Mouse (Mus musculus): ENCODE data around the gene Usp48. TPM values are rescaled to one million over a fixed set of nuclear protein-coding genes. Genes with fewer than 3 reads are reported as not detected.
A peak's percentile ranks its signal among the peaks of the same experiment; 100 is the strongest.

Usp48 gene
- total and polyA plus RNA-seq, 3 experiments = 27.1 to 99.6 TPM; not detected in 1

DNA sequence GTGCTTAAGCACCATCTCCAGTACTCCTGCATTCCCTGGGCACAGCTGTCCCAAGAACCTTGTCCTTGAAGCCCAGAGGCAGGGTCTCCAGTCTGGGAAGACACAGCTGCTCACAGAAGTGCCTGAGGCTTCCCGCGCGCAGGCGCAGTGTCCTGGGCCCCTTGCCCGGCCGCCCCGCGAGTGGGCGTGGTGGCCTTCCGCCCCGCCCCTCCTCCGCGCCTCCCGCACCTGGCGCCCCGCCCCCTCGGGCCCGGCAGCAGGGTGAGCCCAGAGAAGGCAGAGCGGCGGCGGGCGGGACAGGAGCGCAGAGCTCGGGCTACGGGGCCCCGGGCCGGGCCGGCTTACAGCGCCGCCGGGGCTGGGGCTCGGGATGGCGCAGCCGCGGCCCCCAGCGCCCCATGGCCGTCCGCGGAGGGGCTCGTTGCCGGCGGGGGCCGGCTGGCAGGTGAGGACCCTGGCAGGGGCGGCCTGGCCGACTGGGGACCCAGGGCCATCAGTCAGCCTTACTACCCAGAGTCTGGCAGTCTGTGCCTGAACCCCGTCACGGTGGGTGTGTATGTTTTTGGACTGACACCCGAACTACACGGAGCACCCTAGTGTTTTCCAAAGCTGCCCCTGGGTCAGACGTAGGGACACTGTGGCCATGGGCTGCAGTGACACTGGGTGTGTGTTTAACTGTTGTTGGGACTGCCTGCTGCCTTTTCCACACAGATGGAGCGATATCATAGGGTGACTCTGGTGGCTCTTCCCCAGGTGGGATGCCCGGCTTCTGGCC is 113.8 kb downstream of the Usp48 start (continued):
- TF ChIP-seq USF2 (IDR thresholded peaks at IDR 0.05; ENCODE audit: borderline replicate concordance in 1 of 2, insufficient read depth in 1 of 2, low read depth in 1 of 2, low read length in 2 of 2) (no peak), TAL1 (IDR thresholded peaks at IDR 0.05; ENCODE audit: low read length) (no peak), MAFK (IDR thresholded peaks at IDR 0.05; ENCODE audit: borderline replicate concordance, low read depth, low read length) (no peak), MEF2A (IDR thresholded peaks at IDR 0.05; ENCODE audit: extremely low read depth, insufficient replicate concordance, low read depth, low read length, poor library complexity, severe bottlenecking) (no peak), POLR2AphosphoS5 (IDR thresholded peaks at IDR 0.05; ENCODE audit: borderline replicate concordance, low read depth, low read length) (no peak), CHD1 (IDR thresholded peaks at IDR 0.05; ENCODE audit: low read depth, low read length) (no peak), GATA1 (IDR thresholded peaks at IDR 0.05; ENCODE audit: low read depth, low read length) (no peak), TCF12 (IDR thresholded peaks at IDR 0.05; ENCODE audit: low read depth, low read length) (peak; percentile 72), E2F4 (IDR thresholded peaks at IDR 0.05; ENCODE audit: borderline replicate concordance, low read depth, low read length) (no peak), ELF1 (IDR thresholded peaks at IDR 0.05; ENCODE audit: low read depth, low read length) (0 out of 2 replicates have a peak, but pooled peaks have one; percentile 29), ZC3H11A (IDR thresholded peaks at IDR 0.05; ENCODE audit: low read depth, low read length) (no peak), HCFC1 (IDR thresholded peaks at IDR 0.05; ENCODE audit: low read depth, low read length) (no peak), CTCF (IDR thresholded peaks at IDR 0.05 in 2 of 3, conservative IDR thresholded peaks at IDR 0.05 in 1 of 3; ENCODE audit: control insufficient read depth in 1 of 3, insufficient read depth in 1 of 3, low read depth in 2 of 3, low read length in 3 of 3, poor library complexity in 1 of 3, severe bottlenecking in 1 of 3) (no peak), MAZ (IDR thresholded peaks at IDR 0.05; ENCODE audit: low read depth, low read length) (no peak; the same call in 1 of the 2 replicates), JUND (IDR thresholded peaks at IDR 0.05; ENCODE audit: low read depth, low read length) (no peak), BHLHE40 (IDR thresholded peaks at IDR 0.05; ENCODE audit: borderline replicate concordance, low read depth, low read length) (no peak), POLR2AphosphoS2 (IDR thresholded peaks at IDR 0.05; ENCODE audit: low read length) (no peak), SIN3A (IDR thresholded peaks at IDR 0.05; ENCODE audit: low read length) (peak; percentile 70)

Other genes with a start within 250 kb of the Usp48 start
- gene Cdc42, start 236.0 kb upstream of the Usp48 start, total RNA-seq (2012; rRNA removed) = 173 and 174 TPM in 2 replicates
- 100 to 1,000 TPM; 117 to 203 TPM for gene Cdc42, start 236.0 kb upstream of the Usp48 start, polyA plus RNA-seq (2012; ENCODE audit: insufficient read depth in 1 of 2, insufficient read length in 2 of 2, low read depth in 1 of 2, low replicate concordance in 2 of 2, missing spikeins in 1 of 2)
- gene Cela3a, start 184.0 kb upstream of the Usp48 start, total RNA-seq (2012; rRNA removed) = not detected in 2 replicates
- not detected for gene Cela3a, start 184.0 kb upstream of the Usp48 start, polyA plus RNA-seq (2012; ENCODE audit: insufficient read depth in 1 of 2, insufficient read length in 2 of 2, low read depth in 1 of 2, low replicate concordance in 2 of 2, missing spikeins in 1 of 2)
- not detected in 2 replicates for gene Cela3b, start 163.2 kb upstream of the Usp48 start, total RNA-seq (2012; rRNA removed)
- gene Cela3b, start 163.2 kb upstream of the Usp48 start, polyA plus RNA-seq (2012; ENCODE audit: insufficient read depth in 1 of 2, insufficient read length in 2 of 2, low read depth in 1 of 2, low replicate concordance in 2 of 2, missing spikeins in 1 of 2) = not detected
- not detected in 2 replicates for gene 1700013G24Rik, start 140.5 kb upstream of the Usp48 start, total RNA-seq (2012; rRNA removed)
- gene 1700013G24Rik, start 140.5 kb upstream of the Usp48 start, polyA plus RNA-seq (2012; ENCODE audit: insufficient read depth in 1 of 2, insufficient read length in 2 of 2, low read depth in 1 of 2, low replicate concordance in 2 of 2, missing spikeins in 1 of 2) = not detected
- gene Hspg2, start 125.0 kb upstream of the Usp48 start, total RNA-seq (2012; rRNA removed) = 0.04 TPM in 1 of 2 replicates, not detected in the other
- under 1 TPM in 1 of 2 experiments, not detected in 1; 0.04 TPM for gene Hspg2, start 125.0 kb upstream of the Usp48 start, polyA plus RNA-seq (2012; ENCODE audit: insufficient read depth in 1 of 2, insufficient read length in 2 of 2, low read depth in 1 of 2, low replicate concordance in 2 of 2, missing spikeins in 1 of 2)
- not detected in 2 replicates for gene Ldlrad2, start 19.2 kb upstream of the Usp48 start, total RNA-seq (2012; rRNA removed)
- not detected for gene Ldlrad2, start 19.2 kb upstream of the Usp48 start, polyA plus RNA-seq (2012; ENCODE audit: insufficient read depth in 1 of 2, insufficient read length in 2 of 2, low read depth in 1 of 2, low replicate concordance in 2 of 2, missing spikeins in 1 of 2)
- 7.6 and 7.7 TPM in 2 replicates for gene Rap1gap, start 71.0 kb downstream of the Usp48 start, total RNA-seq (2012; rRNA removed)
- gene Rap1gap, start 71.0 kb downstream of the Usp48 start, polyA plus RNA-seq (2012; ENCODE audit: insufficient read depth in 1 of 2, insufficient read length in 2 of 2, low read depth in 1 of 2, low replicate concordance in 2 of 2, missing spikeins in 1 of 2) = 10 to 100 TPM in 1 of 2 experiments, not detected in 1; 42.6 TPM
- gene Alpl, start 202.6 kb downstream of the Usp48 start, total RNA-seq (2012; rRNA removed) = not detected in 2 replicates
- gene Alpl, start 202.6 kb downstream of the Usp48 start, polyA plus RNA-seq (2012; ENCODE audit: insufficient read depth in 1 of 2, insufficient read length in 2 of 2, low read depth in 1 of 2, low replicate concordance in 2 of 2, missing spikeins in 1 of 2) = not detected

Measured in MEL (cell line).